Mouse (Mus musculus) heart, embryonic 14.5 days (tissue): ENCODE data around the gene Txndc2. TPM values are rescaled to one million over a fixed set of nuclear protein-coding genes. Genes with fewer than 3 reads are reported as not detected.

ENCODE experiments used
- ATAC-seq: fragments of 200-750 bp; cut with Nextera tagmentation; 2 replicates; pipeline ENCODE4 v1.8.0; 2017; ENCODE audit warnings: low read depth, moderate TSS enrichment; ENCODE audit not compliant: insufficient number of reproducible peaks, insufficient read depth, low FRiP score
- H3K27ac ChIP-seq, 2 experiments: fragments of 200-500 bp in 1 of 2; fragments of 300-500 bp in 1 of 2; sonication (generic) in 1 of 2; replicated peaks in 1 of 2; 2 replicates each; pipeline ENCODE4 v1.5.1; 2012 to 2014; ENCODE audit warnings: low read depth in 2 of 2, low read length in 2 of 2, control low read depth in 1 of 2, mild to moderate bottlenecking in 1 of 2, mixed read lengths in 1 of 2; ENCODE audit not compliant: control insufficient read depth in 1 of 2, insufficient read depth in 1 of 2
- H3K27me3 ChIP-seq: fragments of 300-500 bp; sonication (generic); 2 replicates; pipeline ENCODE4 v1.6.1; 2014; ENCODE audit warnings: mild to moderate bottlenecking, low read length, control low read depth; ENCODE audit not compliant: control insufficient read depth, insufficient read depth
- H3K36me3 ChIP-seq: fragments of 300-500 bp; sonication (generic); 2 replicates; pipeline ENCODE4 v1.6.1; 2014; ENCODE audit warnings: mild to moderate bottlenecking, control low read depth, low read length, mixed read lengths; ENCODE audit not compliant: control insufficient read depth, insufficient read depth
- H3K4me1 ChIP-seq, 2 experiments: fragments of 200-500 bp in 1 of 2; fragments of 300-500 bp in 1 of 2; sonication (generic) in 1 of 2; 2 replicates each; pipeline ENCODE4 v1.6.1; 2012 to 2014; ENCODE audit warnings: low read length in 2 of 2, control low read depth in 1 of 2, mixed read lengths in 1 of 2; ENCODE audit not compliant: control insufficient read depth in 2 of 2, insufficient read depth in 2 of 2
- H3K4me2 ChIP-seq: fragments of 300-500 bp; sonication (generic); 2 replicates; pipeline ENCODE4 v1.6.1; 2014; ENCODE audit warnings: mild to moderate bottlenecking, low read length
- H3K4me3 ChIP-seq, 2 experiments: fragments of 200-500 bp in 1 of 2; fragments of 300-500 bp in 1 of 2; sonication (generic) in 1 of 2; 2 replicates each; pipeline ENCODE4 v1.5.1; 2012 to 2014; ENCODE audit warnings: low read length in 2 of 2, mild to moderate bottlenecking in 2 of 2, control low read depth in 1 of 2, low read depth in 1 of 2, moderate library complexity in 1 of 2; ENCODE audit not compliant: control insufficient read depth in 1 of 2, insufficient read depth in 1 of 2
- H3K9ac ChIP-seq: fragments of 300-500 bp; sonication (generic); 2 replicates; pipeline ENCODE4 v1.6.1; 2014; ENCODE audit warnings: mild to moderate bottlenecking, low read length
- H3K9me3 ChIP-seq: fragments of 300-500 bp; sonication (generic); 2 replicates; pipeline ENCODE4 v1.6.1; 2016; ENCODE audit warnings: low read length, control low read depth; ENCODE audit not compliant: control insufficient read depth
- WGBS: fragments of 180-500 bp; shearing (Covaris S2); extraction: QIAGEN DNeasy Blood & Tissue Kit; methylation state at CpG from one replicate; pipeline ENCODE4 v1.1.7; 2014; 5-methylcytosine and 5-hydroxymethylcytosine counted together
- polyA plus RNA-seq: library from polyadenylated mRNA; unstranded; fragments of >200 nt; fragmentation: Nextera tagmentation; extraction: Ambion mirVana; gene quantifications from 2 replicates; pipeline ENCODE4 v1.2.1, GENCODE M21; 2014

The Txndc2 gene
- polyA plus RNA-seq, 1 experiment from 2014 or later = not detected

GRCm38 (mm10) chr17:65613142-65613462 is 28.9 kb downstream of the Txndc2 start:
- H3K4me1 ChIP-seq = peaks cover 6 to 33% of the 10 kb centered on the region in 2 experiments
- WGBS = 0% methylated on average over 24 of the region's 42 CpGs
- H3K9me3 ChIP-seq = no peaks in the 10 kb centered on the region
- ATAC-seq = peak; percentile 69
- H3K27ac ChIP-seq = peak overlapping the region; percentile 97 to 100
- H3K27me3 ChIP-seq = no peaks in the 10 kb centered on the region
- H3K36me3 ChIP-seq = peaks cover 4% of the 10 kb centered on the region; the same call in 1 of the 2 replicates
- H3K4me2 ChIP-seq = peak overlapping the region; percentile 76
- peak overlapping the region; percentile 65 to 100 for H3K4me3 ChIP-seq
- peak overlapping the region; percentile 100 for H3K9ac ChIP-seq

DNA sequence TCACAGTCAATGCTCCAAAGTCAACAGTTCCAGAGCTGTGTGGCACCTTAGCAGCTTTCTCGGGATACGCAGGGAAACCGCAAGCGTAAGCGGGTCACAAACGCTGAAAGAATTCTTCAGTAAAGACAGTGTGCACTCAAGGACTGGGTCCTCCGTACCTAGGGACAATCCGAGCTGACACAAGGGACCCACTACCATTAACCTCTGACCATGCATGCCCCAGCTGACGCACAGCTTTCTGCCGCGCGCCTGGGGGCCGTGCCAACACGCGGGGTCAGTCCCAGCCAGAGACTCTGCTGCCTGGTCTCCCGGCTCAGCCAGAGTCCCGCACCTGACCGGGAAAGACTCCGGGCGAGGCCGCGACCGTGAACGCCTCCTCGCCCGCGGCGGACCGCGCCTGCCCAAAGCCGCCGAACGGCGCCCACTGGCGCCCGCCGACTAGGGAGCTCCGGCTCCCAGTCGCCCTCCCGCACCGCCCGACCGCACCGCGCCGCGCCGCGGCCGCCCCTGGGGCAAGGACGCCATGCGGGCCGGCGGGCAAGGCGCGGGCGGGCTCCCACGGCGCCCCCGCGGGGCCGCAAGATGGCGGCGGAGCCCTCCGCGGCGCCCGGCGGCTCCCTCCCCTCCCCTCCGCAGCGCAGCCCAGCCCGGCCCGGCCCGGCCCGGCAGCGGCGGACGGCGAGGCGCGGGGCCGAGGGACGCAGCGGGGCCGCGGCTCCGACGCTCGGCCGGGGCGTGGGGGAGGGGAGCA is 29.4 kb downstream of the Txndc2 start:
- Histone ChIP-seq H3K27me3 (no peaks in the 10 kb centered on the region), H3K36me3 (peaks cover 4% of the 10 kb centered on the region; the same call in 1 of the 2 replicates), H3K4me1 (peaks cover 10 to 39% of the 10 kb centered on the region in 2 experiments), H3K4me2 (peak overlapping the region; percentile 76), H3K27ac (peak overlapping the region; percentile 97 to 100), H3K9me3 (no peaks in the 10 kb centered on the region), H3K4me3 (peak overlapping the region; percentile 65 to 100), H3K9ac (peak overlapping the region; percentile 100)
- ATAC-seq = peak; percentile 38
- under 1% methylated on average over 71 of the region's 91 CpGs for WGBS

- H3K36me3 ChIP-seq = peaks cover 4% of the 10 kb centered on the region; the same call in 1 of the 2 replicates
- H3K27ac ChIP-seq = no peak overlapping the region
- H3K9ac ChIP-seq = peak overlapping the region; percentile 100
- H3K4me1 ChIP-seq = peaks cover 13 to 45% of the 10 kb centered on the region in 2 experiments
- H3K4me2 ChIP-seq = peak overlapping the region; percentile 76
- no peaks in the 10 kb centered on the region for H3K27me3 ChIP-seq
- no peaks in the 10 kb centered on the region for H3K9me3 ChIP-seq
- peak overlapping the region; percentile 20 to 100; a peak in 3 of 4 replicates for H3K4me3 ChIP-seq
- no peak for ATAC-seq
- 8% methylated on average over 4 of the region's 4 CpGs for WGBS
Measured at GRCm38 (mm10) chr17:65611721-65612120, 30.2 kb downstream of the Txndc2 start.

DNA sequence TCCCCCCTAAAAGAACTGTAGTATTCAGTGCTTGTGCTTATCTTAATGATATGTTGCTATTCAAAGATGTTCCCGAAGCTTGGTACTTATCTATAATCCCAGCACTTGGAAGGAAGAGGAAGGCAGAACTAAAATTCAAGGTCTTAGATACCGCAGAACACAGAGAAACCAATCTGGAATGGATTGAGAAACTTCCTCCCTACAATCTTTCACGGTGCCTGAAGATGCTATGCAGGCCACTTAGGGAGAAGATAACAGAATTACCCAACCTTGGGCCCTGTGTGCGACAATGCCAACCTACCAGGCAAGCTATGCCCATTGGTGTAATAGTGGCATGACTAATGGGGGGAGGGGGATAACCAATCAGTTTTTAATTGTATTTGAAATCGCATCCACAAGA is 33.2 kb downstream of the Txndc2 start:
- peak overlapping the region; percentile 34; the same call in 1 of the 2 replicates for H3K4me2 ChIP-seq

GRCm38 (mm10) chr17:65608312-65608687 is 33.7 kb downstream of the Txndc2 start:
- Histone ChIP-seq H3K27ac (no peak overlapping the region), H3K4me1 (peaks cover 16 to 74% of the 10 kb centered on the region in 2 experiments), H3K27me3 (no peaks in the 10 kb centered on the region), H3K4me3 (no peak overlapping the region), H3K9ac (no peak overlapping the region), H3K36me3 (peaks cover 4% of the 10 kb centered on the region; the same call in 1 of the 2 replicates), H3K4me2 (peak overlapping the region; percentile 0; the same call in 1 of the 2 replicates), H3K9me3 (no peaks in the 10 kb centered on the region)
- ATAC-seq = no peak
- 74% methylated on average over 2 of the region's 2 CpGs for WGBS

More for the DNA sequence above, 33.2 kb downstream of the Txndc2 start:
- Histone ChIP-seq H3K4me3 (no peak overlapping the region), H3K9ac (no peak overlapping the region), H3K27me3 (no peaks in the 10 kb centered on the region), H3K36me3 (peaks cover 4% of the 10 kb centered on the region; the same call in 1 of the 2 replicates), H3K4me1 (peaks cover 16 to 72% of the 10 kb centered on the region in 2 experiments), H3K27ac (peak overlapping the region in 1 of 2 experiments; percentile 37; a peak in 1 of 4 replicates), H3K9me3 (no peaks in the 10 kb centered on the region)
- no peak for ATAC-seq
- 24% methylated on average over 5 of the region's 5 CpGs for WGBS

- H3K9ac ChIP-seq = no peak overlapping the region
- peak overlapping the region; percentile 0; the same call in 1 of the 2 replicates for H3K4me2 ChIP-seq
Measured at GRCm38 (mm10) chr17:65607574-65608311, 34.2 kb downstream of the Txndc2 start.

DNA sequence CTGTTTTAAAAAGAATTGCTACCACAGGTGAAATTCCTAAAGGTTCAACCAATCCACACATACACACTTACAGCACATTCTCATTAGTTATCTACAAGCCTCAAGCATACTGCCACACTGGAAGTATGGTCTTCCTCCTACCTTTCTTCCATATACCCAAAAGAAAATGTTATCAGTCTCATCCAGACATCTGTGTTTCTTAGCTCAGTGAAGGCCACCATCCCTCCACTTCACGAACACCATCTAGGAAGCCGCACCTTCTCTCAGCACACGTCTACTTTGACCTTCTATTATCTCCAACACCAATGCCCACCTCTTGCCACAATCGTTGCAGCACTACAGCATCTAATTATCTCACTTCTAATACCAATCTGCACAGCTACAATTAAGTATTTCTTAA is 36.0 kb downstream of the Txndc2 start:
- Histone ChIP-seq H3K9ac (no peak overlapping the region), H3K27me3 (no peaks in the 10 kb centered on the region), H3K4me1 (peaks cover 16 to 66% of the 10 kb centered on the region in 2 experiments), H3K27ac (no peak overlapping the region), H3K4me2 (no peak overlapping the region), H3K36me3 (peaks cover 4% of the 10 kb centered on the region; the same call in 1 of the 2 replicates), H3K4me3 (no peak overlapping the region), H3K9me3 (no peaks in the 10 kb centered on the region)
- WGBS = 44% methylated on average over 4 of the region's 4 CpGs
- no peak for ATAC-seq

More at GRCm38 (mm10) chr17:65607574-65608311, 34.2 kb downstream of the Txndc2 start:
- no peak overlapping the region for H3K27ac ChIP-seq
- no peaks in the 10 kb centered on the region for H3K27me3 ChIP-seq
- H3K4me3 ChIP-seq = no peak overlapping the region
- H3K9me3 ChIP-seq = no peaks in the 10 kb centered on the region
- peaks cover 16 to 74% of the 10 kb centered on the region in 2 experiments for H3K4me1 ChIP-seq
- no peak for ATAC-seq
- peaks cover 4% of the 10 kb centered on the region; the same call in 1 of the 2 replicates for H3K36me3 ChIP-seq
- 35% methylated on average over 7 of the region's 7 CpGs for WGBS
